Mouse (Mus musculus) G1E-ER4 (cell line): Measurements from ENCODE around the gene Egfr. TPM values are rescaled to one million over a fixed set of nuclear protein-coding genes. Genes with fewer than 3 reads are reported as not detected.

Source experiments
- GATA1 ChIP-seq: IDR thresholded peaks from one replicate; pipeline ENCODE4 v1.8.0; 2012; ENCODE audit warnings: low read length, inconsistent platforms
- polyA plus RNA-seq: library from polyadenylated mRNA; stranded (reverse); fragments of >175 nt; gene quantifications from 2 replicates; pipeline ENCODE4 v1.2.3, GENCODE M21; 2012

The Egfr gene
- polyA plus RNA-seq, 1 experiment: not detected

DNA sequence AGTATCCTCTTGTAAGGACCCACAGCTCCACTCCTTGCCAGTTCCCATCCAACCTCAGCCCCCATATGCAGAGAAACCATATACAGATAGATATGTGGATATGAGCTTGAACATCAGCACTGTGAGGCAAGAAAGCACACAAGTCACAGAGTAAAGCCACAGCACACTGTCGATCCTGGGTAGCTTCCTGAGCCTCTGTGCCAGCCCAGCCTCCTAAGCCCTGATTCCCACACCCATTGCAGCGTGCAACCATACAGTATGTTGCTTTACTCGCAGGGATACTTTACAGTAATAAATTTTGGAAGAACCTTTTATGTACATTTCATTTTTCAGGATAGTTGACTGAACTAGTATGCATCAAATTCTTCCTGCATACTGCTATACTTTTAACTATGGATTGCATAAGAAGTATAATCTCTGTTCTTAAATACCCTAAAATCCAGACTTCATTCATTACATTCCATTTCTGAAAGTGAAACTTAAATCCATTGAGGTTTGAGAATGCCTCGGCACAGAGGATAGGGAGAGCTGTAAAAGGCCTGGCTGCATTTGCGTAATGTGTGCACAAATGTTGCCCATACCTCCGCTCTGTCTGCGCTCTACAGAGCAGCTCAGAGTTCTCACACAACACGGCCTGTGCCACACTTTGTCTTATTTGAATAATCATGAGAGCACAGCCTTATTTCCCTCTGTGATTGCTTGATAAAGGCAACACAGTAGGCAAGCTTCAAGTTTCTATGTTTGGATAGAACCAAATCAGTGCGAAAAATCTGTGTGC lies 14.2 kb downstream of the Egfr start:
- TF ChIP-seq GATA1: no peak

DNA sequence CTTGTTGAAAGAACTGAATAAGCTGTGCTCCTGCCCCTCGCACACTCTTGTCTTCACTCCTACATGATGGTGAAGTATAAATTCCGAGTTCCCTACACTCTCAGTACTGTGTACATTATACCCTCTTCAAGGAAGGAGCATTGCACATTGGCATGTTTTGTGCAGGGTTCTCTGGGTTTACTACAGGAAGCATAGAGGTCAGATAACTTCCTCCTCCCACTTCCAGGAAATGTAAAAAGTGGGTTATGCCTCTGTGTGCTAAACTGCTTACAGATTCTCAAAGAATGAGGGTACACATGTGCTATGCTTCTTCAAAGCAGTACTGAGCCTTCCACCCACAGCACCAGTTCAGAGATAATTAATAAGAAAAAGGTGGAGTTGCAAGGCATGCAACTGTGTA lies 16.0 kb downstream of the Egfr start:
- TF ChIP-seq GATA1: no peak

DNA sequence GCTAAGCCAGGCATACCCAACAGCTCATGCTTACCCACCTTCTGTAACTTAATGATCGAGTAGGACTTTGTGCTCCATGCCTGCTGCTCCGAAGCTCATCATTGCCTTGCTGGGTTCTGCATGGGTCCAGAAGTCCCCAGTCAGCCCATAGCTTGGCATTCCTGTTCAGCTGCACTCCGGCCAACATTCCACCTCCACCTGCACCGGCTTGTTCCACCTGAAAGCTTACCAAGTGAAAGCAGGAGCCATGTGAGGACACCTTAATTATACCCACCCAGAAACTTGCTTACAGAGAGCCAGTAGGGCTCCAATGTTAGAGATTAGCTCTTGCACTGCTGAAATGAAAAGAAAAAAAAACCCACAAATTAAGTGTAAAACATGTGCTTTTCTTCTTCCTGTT lies 17.3 kb downstream of the Egfr start:
- TF ChIP-seq GATA1: no peak

DNA sequence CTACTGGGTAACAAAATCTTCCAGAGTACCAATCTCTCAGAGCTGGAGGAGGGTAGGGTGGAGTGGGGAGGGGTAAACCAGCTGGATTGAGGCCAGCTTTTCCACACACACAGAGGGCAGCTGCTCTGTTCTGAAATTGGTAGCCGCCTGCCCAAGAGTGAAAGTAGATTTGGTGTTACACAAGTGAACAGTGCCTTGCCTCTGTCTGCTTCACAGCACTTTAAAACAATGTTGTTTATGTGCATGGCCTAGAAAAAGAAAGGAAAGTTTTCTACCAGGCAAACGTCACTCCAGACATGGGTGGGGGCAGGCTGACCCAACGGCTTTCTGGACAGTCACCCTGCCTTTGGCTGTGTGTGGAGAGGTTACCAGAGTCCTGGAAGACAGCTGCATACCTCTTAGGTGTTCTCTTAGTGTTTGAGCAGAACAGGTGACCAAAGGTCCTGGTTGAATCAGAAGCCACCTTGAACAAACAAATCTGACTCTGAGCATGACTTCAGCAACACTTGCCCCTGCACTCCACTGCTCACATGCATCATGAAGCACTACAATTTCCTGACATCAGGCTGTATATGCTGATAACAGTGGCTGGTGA lies 17.8 kb downstream of the Egfr start:
- TF ChIP-seq GATA1: no peak

DNA sequence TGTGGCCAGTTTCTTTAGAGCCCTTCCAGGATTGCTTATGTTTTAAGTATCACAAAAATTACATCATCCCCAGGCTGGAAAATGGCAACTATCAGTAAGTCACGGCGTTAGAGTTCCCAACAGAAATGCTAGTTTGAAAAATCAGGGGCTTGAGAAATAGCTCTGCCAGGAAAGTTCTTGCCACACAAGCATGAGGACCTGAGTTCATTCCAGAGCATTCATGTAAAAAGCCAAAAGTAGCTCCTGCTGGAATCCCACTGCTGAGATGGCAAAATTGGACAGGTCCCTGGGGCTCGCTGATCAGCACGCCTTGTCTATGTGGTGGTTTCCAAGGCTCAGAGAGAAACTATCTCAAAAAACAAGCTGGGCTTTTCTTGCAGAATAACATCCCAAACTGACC lies 19.0 kb downstream of the Egfr start:
- no peak for TF ChIP-seq GATA1

DNA sequence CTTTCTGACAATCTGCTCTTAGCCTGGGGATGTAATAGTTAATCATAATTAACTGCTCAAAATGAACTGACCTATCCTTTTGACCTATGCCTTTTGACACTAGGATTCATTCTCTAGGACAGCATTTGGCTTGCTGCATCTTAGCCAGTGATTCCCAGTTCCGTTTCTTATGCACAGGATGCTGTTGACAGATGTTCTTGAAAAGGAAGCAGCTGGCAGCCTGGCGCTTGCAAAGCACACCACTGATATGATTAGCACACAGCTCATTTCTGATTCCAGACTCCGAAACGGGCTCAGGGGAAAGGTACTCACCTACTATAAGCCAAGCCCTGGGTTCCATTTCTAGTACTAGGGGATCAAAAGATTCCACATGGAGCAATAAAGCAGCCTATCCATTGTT lies 20.7 kb downstream of the Egfr start:
- TF ChIP-seq GATA1: no peak

DNA sequence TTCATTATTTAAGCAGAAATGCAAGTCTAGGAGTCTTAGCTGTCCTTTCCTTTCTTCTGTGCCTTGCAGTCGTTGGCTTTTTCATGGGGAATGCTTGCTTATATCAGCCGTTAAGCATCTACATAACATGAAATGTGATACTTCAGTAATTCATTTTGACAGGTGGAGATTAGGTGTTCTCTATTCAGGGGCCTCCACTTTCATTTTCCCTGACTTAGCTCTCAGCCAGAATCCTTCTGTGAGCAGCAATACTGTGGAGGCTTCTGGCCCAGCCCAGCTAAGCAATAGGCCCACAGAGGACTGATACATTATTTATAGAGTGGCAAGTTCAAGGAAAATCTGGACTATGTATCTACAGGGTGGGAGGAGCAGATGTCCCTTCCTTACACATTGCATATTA lies 25.0 kb downstream of the Egfr start:
- TF ChIP-seq GATA1: no peak

DNA sequence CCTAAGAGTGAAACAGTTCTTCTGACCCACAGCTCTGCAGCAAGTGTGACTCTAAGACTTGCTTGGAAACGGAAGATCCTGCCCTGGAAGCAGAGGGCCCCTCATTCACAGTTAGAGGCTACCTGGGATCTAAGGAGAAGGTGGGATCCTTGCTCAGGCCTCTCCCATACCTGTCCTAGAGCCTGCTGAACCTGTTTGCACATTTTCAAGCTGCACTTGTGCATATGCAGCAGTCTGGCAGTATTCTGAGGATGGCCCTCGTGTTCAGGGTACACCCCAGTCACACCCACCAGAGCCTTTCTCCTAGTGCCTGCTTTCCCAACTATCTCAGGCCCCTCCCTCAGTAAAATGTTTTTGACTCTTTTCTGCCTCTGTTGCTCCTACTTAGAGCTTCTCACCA lies 29.6 kb downstream of the Egfr start:
- no peak for TF ChIP-seq GATA1

DNA sequence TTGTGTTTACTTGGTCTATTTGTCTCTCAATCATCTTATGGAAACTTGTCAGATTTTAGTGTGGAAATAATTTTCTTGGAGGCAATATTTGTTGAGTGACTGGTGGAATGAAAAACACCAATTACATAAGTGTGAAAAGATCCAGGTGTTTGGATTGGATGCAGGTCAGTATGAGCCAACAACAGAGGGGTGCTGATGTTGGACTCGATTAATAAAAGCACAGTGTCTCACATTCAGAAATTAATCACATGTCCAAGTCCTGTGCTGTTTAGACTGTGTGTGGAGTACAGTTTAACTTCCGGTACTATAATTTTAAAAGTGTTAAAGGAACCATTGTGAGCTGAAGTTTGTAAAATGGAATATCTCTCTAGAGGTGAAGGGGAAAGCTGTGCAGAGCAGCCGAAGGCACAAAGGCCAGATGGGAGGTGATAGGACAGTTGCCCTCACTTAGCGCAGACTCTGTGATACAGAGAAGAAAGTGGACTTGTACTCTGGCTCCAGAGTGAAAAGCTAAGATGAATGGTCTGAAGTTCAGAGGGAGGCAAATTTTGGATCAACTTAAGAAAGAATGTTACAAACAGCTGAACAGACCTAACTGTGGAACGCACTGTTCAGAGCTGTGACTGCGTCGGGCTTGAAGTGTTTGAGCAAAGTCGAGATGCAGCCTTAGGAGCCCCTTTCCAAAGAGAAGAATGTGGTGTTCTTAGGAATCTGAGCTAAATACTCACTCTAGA lies 32.1 kb downstream of the Egfr start:
- no peak for TF ChIP-seq GATA1

DNA sequence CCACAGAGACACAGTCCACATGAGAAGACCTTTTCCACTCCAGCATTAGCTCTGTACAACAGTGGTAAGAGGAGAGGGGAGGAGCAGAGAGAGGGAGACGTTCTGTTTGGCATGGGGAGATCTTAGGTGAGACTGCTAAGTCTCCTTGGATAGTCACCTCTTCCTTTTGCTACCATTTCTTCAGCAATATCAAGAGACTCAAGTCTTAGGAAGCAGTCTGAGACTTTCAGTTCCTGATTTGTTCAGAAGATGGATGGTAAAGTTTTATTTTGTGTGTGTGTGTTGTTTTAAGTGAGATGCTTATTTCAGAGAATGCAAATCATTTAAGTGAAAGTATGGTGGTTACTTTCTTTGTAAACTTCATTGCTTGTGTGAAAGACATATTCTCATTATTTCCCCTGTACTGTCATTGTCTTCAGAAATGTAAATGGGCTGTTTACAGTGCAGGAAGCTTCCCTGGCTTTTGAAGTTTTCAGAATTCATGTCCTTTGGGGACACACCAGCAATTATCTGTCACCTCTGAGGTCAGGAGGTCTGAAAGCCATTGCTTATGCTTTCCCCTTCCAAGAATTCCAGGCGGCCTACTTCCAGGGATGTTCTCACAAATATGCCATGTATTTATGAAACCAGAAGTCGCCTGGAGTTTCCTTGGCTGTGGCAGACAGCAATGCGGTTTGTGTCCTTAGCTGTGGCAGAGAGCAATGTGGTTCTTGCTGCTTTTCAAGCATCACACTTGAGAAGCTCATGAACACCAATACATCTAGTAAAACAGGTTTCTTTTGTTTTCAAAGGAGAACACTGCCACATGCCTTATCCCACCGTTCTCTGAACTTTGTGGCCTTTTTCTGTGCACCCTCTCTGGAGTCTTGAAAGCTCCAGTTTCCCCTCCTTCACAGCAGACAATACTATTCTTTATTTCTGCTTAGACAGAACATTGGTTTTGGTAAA lies 40.9 kb downstream of the Egfr start:
- no peak for TF ChIP-seq GATA1

DNA sequence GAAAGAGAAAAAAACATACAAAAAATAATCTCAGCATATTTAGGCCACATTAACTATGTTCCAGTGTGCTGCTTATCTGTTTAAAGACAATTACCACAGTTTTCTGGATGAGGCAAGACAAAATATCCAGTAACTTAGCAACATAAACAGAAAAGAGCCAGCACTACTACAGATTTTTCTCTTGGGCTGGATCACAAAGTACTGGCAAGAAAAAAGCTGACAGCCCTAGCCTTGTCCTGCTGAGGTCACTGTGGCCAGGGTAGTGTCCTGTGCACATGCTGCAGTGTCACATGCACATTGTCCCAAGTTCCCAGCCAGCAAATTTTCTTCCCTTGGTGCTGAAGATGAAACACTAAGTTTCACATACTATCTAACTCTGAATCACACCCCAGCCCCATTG lies 43.0 kb downstream of the Egfr start:
- no peak for TF ChIP-seq GATA1

DNA sequence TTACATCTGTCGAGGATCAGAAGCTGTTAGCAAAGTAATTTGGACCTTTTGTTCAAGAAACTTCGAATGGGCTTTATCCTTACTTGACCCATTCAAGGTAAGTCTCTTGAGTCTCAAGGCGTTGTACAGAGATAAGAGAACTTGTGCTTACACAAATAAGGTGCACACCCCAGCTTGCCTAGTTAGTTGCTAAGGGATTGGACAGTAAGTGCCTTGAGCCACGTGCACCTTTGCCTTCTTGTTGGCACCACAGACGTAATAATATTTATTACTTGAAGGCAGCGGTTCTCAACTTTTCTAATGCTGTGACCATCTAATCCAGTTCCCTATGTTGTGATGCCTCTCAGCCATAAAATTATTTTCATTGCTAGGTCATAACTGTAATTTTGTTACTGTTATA lies 43.5 kb downstream of the Egfr start:
- TF ChIP-seq GATA1: no peak

DNA sequence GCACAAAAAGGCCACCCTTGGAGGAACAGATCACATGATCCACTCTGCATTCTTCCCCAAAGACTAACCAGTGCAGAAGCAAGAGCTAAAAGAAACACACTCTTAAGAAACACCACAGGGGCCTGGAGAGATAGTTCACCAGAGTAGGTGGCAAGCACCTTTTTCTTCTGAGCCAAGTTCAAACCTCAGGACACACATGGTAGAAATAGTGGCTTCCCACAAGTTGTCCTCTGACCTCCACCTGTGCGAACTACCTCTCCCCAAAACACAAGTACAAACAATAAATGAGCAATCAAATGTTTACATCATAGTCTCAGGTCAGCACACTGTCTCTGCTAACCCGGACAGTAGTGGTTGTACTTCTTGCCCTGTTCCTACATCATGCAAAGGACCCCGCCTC lies 45.5 kb downstream of the Egfr start:
- TF ChIP-seq GATA1: no peak

DNA sequence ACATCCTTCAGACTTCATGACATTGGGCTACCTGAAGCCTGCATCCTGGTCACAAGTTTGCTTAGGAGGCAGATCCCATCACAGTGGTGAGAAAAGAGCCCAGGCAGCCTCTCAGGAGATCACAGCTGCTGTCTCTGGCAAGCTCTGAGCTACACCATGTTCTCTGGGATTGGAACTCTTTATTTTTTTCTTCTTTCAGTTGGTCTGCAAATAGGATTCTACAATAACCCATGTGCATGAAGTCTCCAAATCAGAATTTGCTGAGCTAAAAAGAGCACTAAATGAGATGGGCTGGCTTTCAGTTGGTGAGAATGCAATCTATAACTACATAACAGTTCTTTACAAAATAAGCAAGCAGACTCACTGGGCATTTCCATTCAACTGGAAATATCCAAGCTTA lies 46.1 kb downstream of the Egfr start:
- TF ChIP-seq GATA1: no peak

DNA sequence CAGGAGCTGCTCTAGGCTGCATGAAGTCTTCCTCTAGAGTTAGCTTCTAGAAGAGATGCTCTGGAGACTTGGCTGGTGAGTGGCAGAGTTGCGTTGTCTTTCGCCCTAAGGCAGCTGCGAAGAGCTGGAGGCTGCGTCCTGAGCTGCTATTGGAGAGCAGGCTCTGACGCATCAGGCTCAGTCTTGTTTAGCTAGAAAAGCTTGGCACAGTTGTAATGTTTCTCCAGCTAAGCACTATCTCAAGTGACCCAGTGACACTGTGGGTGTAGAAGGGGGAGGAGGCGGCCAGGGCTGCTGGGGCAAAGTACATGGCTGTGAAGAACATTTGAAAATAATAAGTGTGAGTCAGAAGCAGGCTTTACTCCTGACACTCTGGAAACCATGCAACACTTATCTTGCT lies 48.5 kb downstream of the Egfr start:
- no peak for TF ChIP-seq GATA1

DNA sequence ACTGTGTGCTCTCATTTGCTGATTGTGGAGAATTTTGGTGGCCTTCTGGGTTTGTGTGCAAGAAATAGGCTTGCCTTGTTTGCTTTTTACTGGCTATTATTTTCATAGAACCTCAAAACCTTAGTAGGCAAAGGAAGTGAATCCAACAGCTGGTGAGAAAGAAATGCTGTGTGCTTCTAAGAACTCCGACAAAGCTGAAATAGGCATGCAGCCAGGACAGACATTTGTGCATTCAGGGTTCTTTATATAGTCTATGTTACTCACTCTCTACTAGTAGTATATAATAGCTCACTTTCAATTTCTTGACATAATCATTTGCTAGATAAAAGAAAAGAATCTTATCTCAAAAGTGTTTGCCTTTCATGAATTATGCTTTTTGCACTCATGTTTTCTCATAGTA lies 50.7 kb downstream of the Egfr start:
- no peak for TF ChIP-seq GATA1
